Mouse (Mus musculus): ENCODE measurements around the gene Bdkrb2. TPM values are rescaled to one million over a fixed set of nuclear protein-coding genes. Genes with fewer than 3 reads are reported as not detected.

The Bdkrb2 gene
- polyA plus RNA-seq, 1 experiment from 2014 or later, result 2.4 TPM

GRCm38 (mm10) chr12:105593471-105593870 is 30.4 kb downstream of the Bdkrb2 start:
- H3K4me3 ChIP-seq (ENCODE audit: low read depth, low read length), result no peak overlapping the region
- WGBS, result 53% methylated on average over 4 of the region's 4 CpGs
- no peak for ATAC-seq
- no peaks in the 10 kb centered on the region for H3K36me3 ChIP-seq (ENCODE audit: control insufficient read depth, insufficient read depth, low read length)
- no peak overlapping the region for H3K9ac ChIP-seq (ENCODE audit: low read depth, low read length)
- no peak overlapping the region for H3K27ac ChIP-seq (ENCODE audit: low read length)
- no peaks in the 10 kb centered on the region for H3K9me3 ChIP-seq (replicated peaks; ENCODE audit: control insufficient read depth, low read length, poor library complexity, severe bottlenecking)
- no peaks in the 10 kb centered on the region for H3K4me1 ChIP-seq (ENCODE audit: control insufficient read depth, insufficient read depth, low read length)
- H3K27me3 ChIP-seq (ENCODE audit: control insufficient read depth, insufficient read depth, low read depth, low read length), result no peaks in the 10 kb centered on the region
- no peak overlapping the region for H3K4me2 ChIP-seq (ENCODE audit: low read length)

- Histone ChIP-seq H3K4me2 (ENCODE audit: low read length) (no peak overlapping the region), H3K9ac (ENCODE audit: low read depth, low read length) (no peak overlapping the region), H3K9me3 (replicated peaks; ENCODE audit: control insufficient read depth, low read length, poor library complexity, severe bottlenecking) (no peaks in the 10 kb centered on the region), H3K27ac (ENCODE audit: low read length) (no peak overlapping the region), H3K4me3 (ENCODE audit: low read depth, low read length) (no peak overlapping the region), H3K4me1 (ENCODE audit: control insufficient read depth, insufficient read depth, low read length) (no peaks in the 10 kb centered on the region; the same call in 1 of the 2 replicates), H3K27me3 (ENCODE audit: control insufficient read depth, insufficient read depth, low read depth, low read length) (no peaks in the 10 kb centered on the region), H3K36me3 (ENCODE audit: control insufficient read depth, insufficient read depth, low read length) (no peaks in the 10 kb centered on the region)
- WGBS, result 89% methylated on average over 8 of the region's 8 CpGs
- no peak for ATAC-seq
Measured at GRCm38 (mm10) chr12:105597135-105597534, 34.1 kb downstream of the Bdkrb2 start.

GRCm38 (mm10) chr12:105598503-105598902 is 35.5 kb downstream of the Bdkrb2 start:
- Histone ChIP-seq H3K4me2 (ENCODE audit: low read length) (no peak overlapping the region), H3K9ac (ENCODE audit: low read depth, low read length) (no peak overlapping the region), H3K27me3 (ENCODE audit: control insufficient read depth, insufficient read depth, low read depth, low read length) (no peaks in the 10 kb centered on the region), H3K9me3 (replicated peaks; ENCODE audit: control insufficient read depth, low read length, poor library complexity, severe bottlenecking) (no peaks in the 10 kb centered on the region), H3K4me3 (ENCODE audit: low read depth, low read length) (no peak overlapping the region), H3K4me1 (ENCODE audit: control insufficient read depth, insufficient read depth, low read length) (no peaks in the 10 kb centered on the region; the same call in 1 of the 2 replicates), H3K36me3 (ENCODE audit: control insufficient read depth, insufficient read depth, low read length) (no peaks in the 10 kb centered on the region), H3K27ac (ENCODE audit: low read length) (no peak overlapping the region)
- ATAC-seq, result no peak
- WGBS, result 84% methylated on average over 10 of the region's 10 CpGs

- H3K27me3 ChIP-seq (ENCODE audit: control insufficient read depth, insufficient read depth, low read depth, low read length), result no peaks in the 10 kb centered on the region
- H3K36me3 ChIP-seq (ENCODE audit: control insufficient read depth, insufficient read depth, low read length), result no peaks in the 10 kb centered on the region
- H3K4me3 ChIP-seq (ENCODE audit: low read depth, low read length), result no peak overlapping the region
- H3K4me2 ChIP-seq (ENCODE audit: low read length), result no peak overlapping the region
- no peak for ATAC-seq
- H3K9ac ChIP-seq (ENCODE audit: low read depth, low read length), result no peak overlapping the region
- no peak overlapping the region for H3K27ac ChIP-seq (ENCODE audit: low read length)
- 53% methylated on average over 5 of the region's 5 CpGs for WGBS
- H3K4me1 ChIP-seq (ENCODE audit: control insufficient read depth, insufficient read depth, low read length), result no peaks in the 10 kb centered on the region; the same call in 1 of the 2 replicates
- H3K9me3 ChIP-seq (replicated peaks; ENCODE audit: control insufficient read depth, low read length, poor library complexity, severe bottlenecking), result no peaks in the 10 kb centered on the region
Measured at GRCm38 (mm10) chr12:105599098-105599497, 36.1 kb downstream of the Bdkrb2 start.

GRCm38 (mm10) chr12:105601586-105601985 is 38.6 kb downstream of the Bdkrb2 start:
- H3K9ac ChIP-seq (ENCODE audit: low read depth, low read length), result no peak overlapping the region
- H3K27me3 ChIP-seq (ENCODE audit: control insufficient read depth, insufficient read depth, low read depth, low read length), result no peaks in the 10 kb centered on the region
- ATAC-seq, result no peak
- H3K4me2 ChIP-seq (ENCODE audit: low read length), result no peak overlapping the region
- WGBS, result 41% methylated on average over 6 of the region's 6 CpGs
- no peaks in the 10 kb centered on the region for H3K36me3 ChIP-seq (ENCODE audit: control insufficient read depth, insufficient read depth, low read length)
- H3K9me3 ChIP-seq (replicated peaks; ENCODE audit: control insufficient read depth, low read length, poor library complexity, severe bottlenecking), result no peaks in the 10 kb centered on the region
- no peak overlapping the region for H3K27ac ChIP-seq (ENCODE audit: low read length)
- no peak overlapping the region for H3K4me3 ChIP-seq (ENCODE audit: low read depth, low read length)
- H3K4me1 ChIP-seq (ENCODE audit: control insufficient read depth, insufficient read depth, low read length), result no peaks in the 10 kb centered on the region; the same call in 1 of the 2 replicates

- Histone ChIP-seq H3K36me3 (ENCODE audit: control insufficient read depth, insufficient read depth, low read length) (no peaks in the 10 kb centered on the region), H3K4me3 (ENCODE audit: low read depth, low read length) (no peak within 1 kb of the TSS), H3K27me3 (ENCODE audit: control insufficient read depth, insufficient read depth, low read depth, low read length) (no peaks in the 10 kb centered on the region), H3K27ac (ENCODE audit: low read length) (no peak within 1 kb of the TSS), H3K9ac (ENCODE audit: low read depth, low read length) (no peak within 1 kb of the TSS), H3K4me2 (ENCODE audit: low read length) (no peak within 1 kb of the TSS), H3K4me1 (ENCODE audit: control insufficient read depth, insufficient read depth, low read length) (no peaks in the 10 kb centered on the region; the same call in 1 of the 2 replicates), H3K9me3 (replicated peaks; ENCODE audit: control insufficient read depth, low read length, poor library complexity, severe bottlenecking) (no peaks in the 10 kb centered on the region)
- no peak for ATAC-seq
- WGBS, result 87% methylated on average over 11 of the region's 11 CpGs
Measured at GRCm38 (mm10) chr12:105602581-105603210, 39.7 kb downstream of the Bdkrb2 start, which contains the start of gene Bdkrb1. Gene Bdkrb1, plus strand, starts transcription at chr12:105603085.

GRCm38 (mm10) chr12:105603904-105604303 is 40.9 kb downstream of the Bdkrb2 start:
- H3K27me3 ChIP-seq (ENCODE audit: control insufficient read depth, insufficient read depth, low read depth, low read length), result no peaks in the 10 kb centered on the region
- no peak overlapping the region for H3K27ac ChIP-seq (ENCODE audit: low read length)
- no peak overlapping the region for H3K9ac ChIP-seq (ENCODE audit: low read depth, low read length)
- no peak overlapping the region for H3K4me3 ChIP-seq (ENCODE audit: low read depth, low read length)
- no peaks in the 10 kb centered on the region; the same call in 1 of the 2 replicates for H3K4me1 ChIP-seq (ENCODE audit: control insufficient read depth, insufficient read depth, low read length)
- no peaks in the 10 kb centered on the region for H3K36me3 ChIP-seq (ENCODE audit: control insufficient read depth, insufficient read depth, low read length)
- WGBS, result 93% methylated on average over 11 of the region's 11 CpGs
- no peak for ATAC-seq
- no peaks in the 10 kb centered on the region for H3K9me3 ChIP-seq (replicated peaks; ENCODE audit: control insufficient read depth, low read length, poor library complexity, severe bottlenecking)
- no peak overlapping the region for H3K4me2 ChIP-seq (ENCODE audit: low read length)

- Histone ChIP-seq H3K4me3 (ENCODE audit: low read depth, low read length) (no peak overlapping the region), H3K9me3 (replicated peaks; ENCODE audit: control insufficient read depth, low read length, poor library complexity, severe bottlenecking) (no peaks in the 10 kb centered on the region), H3K4me2 (ENCODE audit: low read length) (no peak overlapping the region), H3K9ac (ENCODE audit: low read depth, low read length) (no peak overlapping the region), H3K27ac (ENCODE audit: low read length) (no peak overlapping the region), H3K27me3 (ENCODE audit: control insufficient read depth, insufficient read depth, low read depth, low read length) (no peaks in the 10 kb centered on the region), H3K4me1 (ENCODE audit: control insufficient read depth, insufficient read depth, low read length) (no peaks in the 10 kb centered on the region; the same call in 1 of the 2 replicates), H3K36me3 (ENCODE audit: control insufficient read depth, insufficient read depth, low read length) (no peaks in the 10 kb centered on the region)
- 8% methylated on average over 8 of the region's 8 CpGs for WGBS
- no peak for ATAC-seq
Measured at GRCm38 (mm10) chr12:105605212-105605611, 42.2 kb downstream of the Bdkrb2 start.

GRCm38 (mm10) chr12:105606881-105607280 is 43.9 kb downstream of the Bdkrb2 start:
- no peak overlapping the region for H3K9ac ChIP-seq (ENCODE audit: low read depth, low read length)
- no peak overlapping the region for H3K4me2 ChIP-seq (ENCODE audit: low read length)
- 79% methylated on average over 4 of the region's 4 CpGs for WGBS
- no peaks in the 10 kb centered on the region for H3K9me3 ChIP-seq (replicated peaks; ENCODE audit: control insufficient read depth, low read length, poor library complexity, severe bottlenecking)
- H3K4me3 ChIP-seq (ENCODE audit: low read depth, low read length), result no peak overlapping the region
- H3K27ac ChIP-seq (ENCODE audit: low read length), result no peak overlapping the region
- ATAC-seq, result no peak
- H3K36me3 ChIP-seq (ENCODE audit: control insufficient read depth, insufficient read depth, low read length), result no peaks in the 10 kb centered on the region
- H3K4me1 ChIP-seq (ENCODE audit: control insufficient read depth, insufficient read depth, low read length), result no peaks in the 10 kb centered on the region; the same call in 1 of the 2 replicates
- H3K27me3 ChIP-seq (ENCODE audit: control insufficient read depth, insufficient read depth, low read depth, low read length), result no peaks in the 10 kb centered on the region
